Mouse (Mus musculus) testis, postnatal 10 days (tissue): ENCODE measurements around the gene Tti1.

ENCODE experiments used
- DNase-seq: peaks from one replicate; pipeline ENCODE4 v3.0.0; 2021; ENCODE audit warnings: low spot score

The Tti1 gene

DNA sequence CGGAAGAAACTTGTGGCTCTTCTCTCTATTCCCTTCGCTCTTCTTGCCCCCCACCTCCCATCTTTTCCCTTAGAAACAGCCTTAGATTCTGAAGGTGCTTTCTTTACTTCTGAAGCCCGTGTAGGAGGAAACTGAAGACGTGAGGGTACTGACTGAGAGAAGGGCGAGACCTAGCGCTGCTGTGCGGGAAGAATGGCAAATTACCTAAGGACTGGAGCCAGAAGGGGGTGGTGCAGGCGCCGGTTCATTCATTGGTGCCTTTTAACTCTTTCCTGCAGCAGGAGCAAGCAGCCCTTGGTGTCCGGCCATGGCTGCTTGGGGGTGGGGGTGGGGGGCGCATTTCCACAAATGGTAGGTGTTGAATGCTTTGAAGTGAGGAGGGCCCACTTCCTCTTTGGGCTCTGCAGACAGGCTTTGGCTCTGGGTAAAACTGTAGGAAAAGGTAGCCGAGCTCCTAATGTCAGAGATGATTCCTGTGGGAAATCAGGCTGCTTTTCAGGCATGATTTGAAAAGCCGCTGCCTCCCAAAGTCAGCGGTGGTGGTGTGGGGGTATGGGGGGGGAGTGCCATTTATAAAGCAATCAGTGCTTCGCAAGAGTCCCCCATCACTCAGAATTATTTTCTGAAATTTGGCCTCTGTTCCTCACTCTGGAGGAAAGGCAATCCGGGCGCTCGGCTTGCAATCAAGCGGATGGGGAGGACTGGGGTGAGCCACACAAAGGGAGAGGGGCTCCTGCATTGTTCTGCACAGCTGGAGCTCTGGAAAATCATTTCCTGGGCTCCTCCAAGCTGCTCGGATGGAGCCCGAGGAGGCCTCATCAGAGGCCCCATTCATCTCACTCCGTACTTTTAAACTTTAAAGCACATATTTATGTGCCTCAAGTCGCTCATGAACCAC lies 53.4 kb downstream of the Tti1 start:
- no peak for DNase-seq

- DNase-seq, result peak; percentile 81
Measured at GRCm38 (mm10) chr2:157970669-157971068, 57.6 kb downstream of the Tti1 start.

GRCm38 (mm10) chr2:157970124-157970523 lies 58.1 kb downstream of the Tti1 start:
- no peak for DNase-seq

DNA sequence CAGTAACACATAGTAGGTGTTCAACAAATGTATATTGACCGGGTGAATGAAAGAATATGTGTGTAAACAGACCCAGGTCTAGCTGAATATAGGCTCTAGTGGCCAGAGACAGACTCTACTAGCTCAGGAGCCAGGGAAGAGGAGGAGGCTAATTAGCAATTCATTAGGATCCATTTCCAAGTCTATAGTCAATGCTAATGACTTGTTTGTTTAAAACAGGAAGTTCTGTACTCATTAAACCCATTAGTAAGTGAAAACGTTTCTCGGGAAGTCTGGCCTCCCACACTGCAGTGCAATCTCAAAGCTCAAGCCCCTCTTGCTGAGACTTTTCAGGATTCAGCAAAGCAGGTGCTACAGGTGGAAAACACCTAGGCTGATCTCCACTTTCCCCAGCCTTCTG lies 60.4 kb downstream of the Tti1 start:
- no peak for DNase-seq

DNA sequence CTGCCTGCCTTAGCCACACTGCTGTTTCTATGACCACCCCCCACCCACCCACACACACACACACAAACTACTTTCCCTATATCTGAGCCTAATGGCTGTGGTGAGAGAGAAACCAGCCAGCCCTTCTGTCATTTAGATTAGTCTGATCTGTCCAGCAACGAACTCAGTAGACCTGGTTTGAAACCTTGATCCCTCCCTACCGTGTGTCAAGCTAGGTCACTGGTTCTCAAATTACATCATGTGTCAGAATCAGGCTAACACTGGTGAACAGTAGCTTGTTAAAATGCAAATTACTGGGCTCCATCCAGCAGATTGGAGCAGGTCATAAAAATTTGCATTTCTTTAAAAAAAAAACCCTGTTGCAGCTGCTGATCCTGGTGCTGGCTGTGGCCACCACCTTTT lies 70.5 kb downstream of the Tti1 start:
- DNase-seq, result no peak

GRCm38 (mm10) chr2:157953978-157954377 lies 74.3 kb downstream of the Tti1 start:
- DNase-seq, result no peak

DNA sequence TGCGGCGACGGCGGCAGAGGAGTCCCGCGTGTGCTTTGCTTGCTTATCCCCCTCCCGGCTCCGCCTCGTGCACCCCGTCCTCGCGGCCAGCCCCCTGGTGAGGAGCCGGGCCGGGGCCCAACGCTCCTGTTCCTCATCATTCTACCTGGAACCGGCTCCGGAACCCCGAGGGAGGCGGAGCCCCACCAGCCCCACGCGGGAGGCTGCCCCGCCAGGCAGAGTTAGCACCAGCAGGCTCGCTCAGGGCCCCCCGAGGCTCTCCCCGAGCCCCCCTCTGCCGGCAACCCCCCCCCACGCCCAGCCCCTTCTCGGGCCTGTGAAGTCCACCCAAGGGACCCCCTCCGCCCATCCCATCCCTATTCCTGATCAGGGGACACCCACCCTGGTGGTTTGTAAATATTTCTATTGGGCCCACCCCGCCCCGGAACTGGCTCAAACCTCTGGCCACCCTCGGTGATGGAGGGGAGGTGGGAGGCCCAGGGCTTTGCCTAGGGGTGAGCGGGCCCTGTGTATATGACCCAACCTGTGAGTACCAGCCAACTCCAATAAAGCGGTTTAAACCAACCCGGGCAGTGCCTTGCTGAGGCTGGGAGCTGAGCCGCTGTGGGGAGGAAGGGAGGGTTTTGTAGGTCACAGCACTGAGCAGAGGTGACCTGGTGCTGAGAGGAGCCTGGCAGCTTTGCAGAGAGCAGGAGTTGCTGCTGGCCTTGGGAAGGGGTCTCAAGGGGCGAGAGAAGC lies 83.9 kb downstream of the Tti1 start:
- no peak for DNase-seq

DNA sequence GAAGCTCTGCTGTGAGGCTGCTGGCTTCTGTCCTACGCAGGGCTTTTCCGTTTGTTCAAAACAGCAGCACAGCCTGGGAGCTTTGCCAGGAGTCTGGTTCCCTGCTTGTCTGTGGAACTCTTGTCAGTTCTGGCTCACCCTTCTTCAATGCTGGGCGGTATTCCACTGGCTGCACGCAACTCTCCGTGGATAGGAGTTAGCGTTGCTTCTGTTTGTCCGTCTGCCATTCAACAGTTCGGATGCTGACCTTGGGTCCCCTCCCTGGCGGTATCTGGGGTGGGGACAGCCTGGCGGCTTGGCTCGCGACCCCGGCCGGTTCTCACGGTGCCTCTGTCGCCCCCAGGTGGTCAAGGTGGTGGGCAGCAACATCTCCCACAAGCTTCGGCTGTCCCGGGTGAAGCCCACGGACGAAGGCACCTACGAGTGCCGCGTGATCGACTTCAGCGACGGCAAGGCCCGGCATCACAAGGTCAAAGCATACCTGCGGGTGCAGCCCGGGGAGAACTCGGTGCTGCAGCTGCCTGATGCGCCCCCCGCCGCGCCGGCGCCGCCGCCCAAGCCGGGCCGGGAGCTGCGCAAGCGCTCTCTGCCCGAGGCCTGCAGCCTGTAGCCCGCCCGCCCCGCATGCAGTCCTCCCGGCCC lies 84.6 kb downstream of the Tti1 start:
- DNase-seq, result peak; percentile 82

- no peak for DNase-seq
Measured at GRCm38 (mm10) chr2:157940586-157941185, 87.5 kb downstream of the Tti1 start.

DNA sequence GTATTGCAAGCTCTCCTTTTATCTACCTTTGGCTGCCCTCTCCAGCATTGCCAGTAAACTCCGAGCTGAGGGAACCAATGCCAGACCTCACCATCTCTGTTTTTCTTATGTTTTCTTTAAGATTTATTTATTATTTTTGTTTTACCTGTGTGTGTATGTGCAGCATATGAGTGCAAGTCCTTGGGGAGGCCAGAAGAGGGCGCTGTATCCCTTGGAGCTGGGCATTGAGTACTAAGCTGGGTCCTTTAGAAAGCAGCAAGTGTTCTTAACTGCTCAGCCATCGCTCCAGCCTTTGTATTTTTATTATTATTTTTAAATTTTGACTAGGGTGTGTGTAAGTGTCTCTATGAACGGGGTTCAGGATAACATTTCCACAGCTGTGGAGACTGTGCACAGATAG lies 91.6 kb downstream of the Tti1 start:
- no peak for DNase-seq

DNA sequence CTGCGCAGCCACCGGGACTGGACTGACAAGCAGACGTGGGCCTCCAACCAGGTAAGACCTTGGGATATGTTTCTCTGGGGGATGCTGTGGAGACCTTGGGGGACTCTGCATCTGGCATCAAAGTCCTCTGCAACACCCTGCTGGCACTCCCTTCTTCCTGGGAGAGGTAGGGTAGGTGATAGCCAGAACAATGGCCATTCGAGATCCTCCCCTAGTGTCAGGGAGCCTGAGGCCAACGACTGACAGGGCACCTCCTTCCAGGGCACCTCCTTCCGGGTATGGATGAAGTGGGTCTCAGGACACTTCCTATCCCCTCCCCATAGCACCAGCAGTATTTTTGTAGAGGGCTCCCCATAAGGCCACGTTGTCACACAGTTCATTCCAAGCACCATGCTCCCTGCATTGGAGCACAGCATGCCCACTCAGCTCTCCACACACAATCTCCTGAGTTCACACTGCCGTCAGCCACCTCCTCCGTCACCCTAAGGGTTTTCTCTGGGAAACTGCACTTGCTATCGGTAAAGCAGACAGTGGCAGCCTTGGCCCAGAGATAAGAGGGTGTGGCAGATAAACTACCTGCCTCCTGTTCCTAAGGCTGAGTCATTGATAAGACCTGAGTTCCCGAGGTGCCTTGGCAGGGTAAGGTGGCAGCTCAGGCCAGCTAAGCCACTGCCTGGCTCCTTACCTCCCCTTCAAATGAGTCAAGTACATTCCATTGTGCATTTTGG lies 92.6 kb downstream of the Tti1 start:
- no peak for DNase-seq

DNA sequence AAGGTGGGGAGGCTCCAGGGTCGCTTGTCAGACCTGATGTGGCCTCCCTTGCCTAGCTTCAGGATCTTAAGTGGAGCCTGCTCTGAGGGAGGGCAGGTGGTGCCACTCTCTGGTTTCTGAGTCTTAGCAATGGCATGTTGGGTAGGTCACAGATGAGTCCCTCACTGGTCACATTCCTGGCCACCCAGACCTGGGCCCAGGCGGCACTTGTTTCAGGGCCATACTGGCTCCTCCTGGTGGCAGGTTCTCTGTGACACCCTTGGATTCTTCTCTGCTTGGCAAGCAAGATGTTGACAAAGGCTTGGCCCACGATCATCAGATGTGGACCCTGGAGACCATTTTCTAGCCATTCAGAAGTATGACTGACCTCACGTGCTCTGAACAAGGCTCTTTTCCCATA lies 95.6 kb downstream of the Tti1 start:
- DNase-seq, result no peak
